Mouse (Mus musculus): ENCODE measurements around the gene Mmachc. TPM values are rescaled to one million over a fixed set of nuclear protein-coding genes. Genes with fewer than 3 reads are reported as not detected.
A peak's percentile ranks its signal among the peaks of the same experiment; 100 is the strongest.

The Mmachc gene
- total and polyA plus RNA-seq, 3 experiments, result 10.0 to 32.1 (median 15.4) TPM

DNA sequence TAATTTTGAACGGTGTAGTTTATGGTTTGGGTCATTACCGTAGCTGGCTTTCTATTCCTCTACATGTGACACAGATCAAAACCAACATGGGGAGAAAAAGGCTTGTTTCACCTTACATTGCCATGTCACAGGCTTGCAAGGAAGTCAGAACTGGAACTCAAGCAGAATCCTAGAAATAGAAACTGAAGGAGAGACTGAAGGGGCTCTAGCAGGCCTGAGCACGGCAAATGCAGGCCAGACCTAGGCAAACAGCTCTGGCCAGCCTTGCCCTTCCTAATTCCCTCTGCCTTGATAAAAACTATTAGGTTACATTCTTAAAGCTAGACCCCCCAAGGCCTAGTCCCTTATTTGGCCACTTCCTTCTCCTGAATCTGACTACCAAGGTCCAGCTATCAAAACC lies 52.5 kb downstream of the Mmachc start:
- H3K27ac ChIP-seq (ENCODE audit: insufficient read depth, low read depth), result no peak overlapping the region
- no peak for TF ChIP-seq MAX (IDR thresholded peaks at IDR 0.05; ENCODE audit: low read length)
- TF ChIP-seq MXI1 (IDR thresholded peaks at IDR 0.05; ENCODE audit: low read depth, low read length), result no peak
- no peak for TF ChIP-seq POLR2A (IDR thresholded peaks at IDR 0.05; ENCODE audit: low read depth, low read length)
- no peak for TF ChIP-seq MAFK (IDR thresholded peaks at IDR 0.05; ENCODE audit: insufficient replicate concordance, low read length)
- TF ChIP-seq JUND (conservative IDR thresholded peaks at IDR 0.05; ENCODE audit: low read depth, low read length), result no peak
- TF ChIP-seq MAZ (IDR thresholded peaks at IDR 0.05; ENCODE audit: low read depth, low read length), result no peak
- no peak for TF ChIP-seq ETS1 (conservative IDR thresholded peaks at IDR 0.05; ENCODE audit: low read depth, low read length)
- TF ChIP-seq MYC (IDR thresholded peaks at IDR 0.05; ENCODE audit: low read depth, low read length), result no peak
- no peak for TF ChIP-seq CHD2 (IDR thresholded peaks at IDR 0.05; ENCODE audit: low read length)
- TF ChIP-seq GABPA (IDR thresholded peaks at IDR 0.05; ENCODE audit: insufficient replicate concordance, low read depth, low read length), result no peak
- no peak for TF ChIP-seq SMC3 (IDR thresholded peaks at IDR 0.05; ENCODE audit: low read depth, low read length)
- TF ChIP-seq ZC3H11A (IDR thresholded peaks at IDR 0.05; ENCODE audit: low read depth, low read length), result no peak
- no peak for TF ChIP-seq BHLHE40 (IDR thresholded peaks at IDR 0.05; ENCODE audit: low read depth, low read length)
- no peak for TF ChIP-seq SIN3A (IDR thresholded peaks at IDR 0.05; ENCODE audit: low read length)
- dilution Hi-C loops (cut with MboI; ENCODE audit: extremely low pct_ligation_motif_present, extremely low pct_unique_long_range_greater_than_20kb, low sequenced_read_pairs), result no loop called here

DNA sequence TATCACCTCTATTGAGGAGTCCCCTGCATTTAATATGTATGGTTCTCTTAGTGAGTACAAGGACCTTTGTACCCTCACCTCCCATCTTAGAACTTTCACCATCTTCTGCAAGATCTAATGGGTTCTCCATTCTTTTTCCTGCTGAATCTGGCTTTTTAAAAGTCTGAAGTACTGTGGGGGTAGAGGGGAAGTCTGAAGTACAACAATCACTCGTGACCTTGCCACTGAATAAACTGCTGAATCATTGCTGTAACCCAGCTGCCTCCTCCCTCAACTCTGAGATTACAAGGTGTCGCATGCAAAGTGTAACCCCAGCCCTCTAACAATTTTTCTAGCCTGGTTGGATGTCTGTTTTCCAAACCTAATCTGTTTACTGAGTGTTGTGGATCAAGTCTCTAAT lies 53.1 kb downstream of the Mmachc start:
- in situ Hi-C loops (cut with MboI; ENCODE audit: low pct_ligation_motif_present, low pct_unique_long_range_greater_than_20kb, low sequenced_read_pairs) (no loop called here), dilution Hi-C loops (cut with MboI; ENCODE audit: extremely low pct_ligation_motif_present, extremely low pct_unique_long_range_greater_than_20kb, low sequenced_read_pairs) (no loop called here)
- no peaks in the 10 kb centered on the region for H3K9me3 ChIP-seq (replicated peaks; ENCODE audit: low read length)
- H3K27me3 ChIP-seq (replicated peaks), result no peaks in the 10 kb centered on the region
- no peak overlapping the region for H3K4me2 ChIP-seq (ENCODE audit: insufficient read depth, low read depth, poor library complexity, severe bottlenecking)
- H3K4me1 ChIP-seq (ENCODE audit: control insufficient read depth in 1 of 2, insufficient read depth in 2 of 2), result peaks cover 3 to 24% of the 10 kb centered on the region in 2 experiments; a peak in 3 of 4 replicates
- H3K27ac ChIP-seq (ENCODE audit: insufficient read depth, low read depth), result no peak overlapping the region
- TF ChIP-seq MXI1 (IDR thresholded peaks at IDR 0.05; ENCODE audit: low read depth, low read length) (no peak), RAD21 (IDR thresholded peaks at IDR 0.05; ENCODE audit: low read depth, low read length) (no peak), CTCF (conservative IDR thresholded peaks at IDR 0.05 in 1 of 2, IDR thresholded peaks at IDR 0.05 in 1 of 2; ENCODE audit: low read depth in 2 of 2, low read length in 2 of 2) (no peak), MAFK (IDR thresholded peaks at IDR 0.05; ENCODE audit: insufficient replicate concordance, low read length) (0 out of 2 replicates have a peak, but pooled peaks have one; percentile 53)
- H3K9ac ChIP-seq (ENCODE audit: insufficient read depth, low read depth), result no peak overlapping the region; the same call in 1 of the 2 replicates
- peaks cover 13% of the 10 kb centered on the region for H3K79me2 ChIP-seq (replicated peaks; ENCODE audit: control insufficient read depth, extremely low read depth, insufficient read depth, poor library complexity, severe bottlenecking)
- peaks cover 0 to under 1% of the 10 kb centered on the region in 2 experiments for H3K36me3 ChIP-seq (replicated peaks in 1 of 2; ENCODE audit: control insufficient read depth in 1 of 2, insufficient read depth in 1 of 2, low read length in 1 of 2)
- no peak overlapping the region for H3K4me3 ChIP-seq (replicated peaks in 1 of 3; ENCODE audit: low read depth in 2 of 3, low read length in 2 of 3, poor library complexity in 1 of 3)
- no peak for DNase-seq (ENCODE audit: extremely low read depth)

More for the DNA sequence above, 52.5 kb downstream of the Mmachc start:
- no peaks in the 10 kb centered on the region for H3K9me3 ChIP-seq (replicated peaks; ENCODE audit: low read length)
- no peak overlapping the region for H3K4me3 ChIP-seq (replicated peaks in 1 of 3; ENCODE audit: low read depth in 2 of 3, low read length in 2 of 3, poor library complexity in 1 of 3)
- 0 out of 2 replicates have a peak overlapping the region, but pooled peaks have one; percentile 11 for H3K9ac ChIP-seq (ENCODE audit: insufficient read depth, low read depth)
- no peak for DNase-seq (ENCODE audit: extremely low read depth)
- in situ Hi-C loops (cut with MboI; ENCODE audit: low pct_ligation_motif_present, low pct_unique_long_range_greater_than_20kb, low sequenced_read_pairs), result no loop called here
- no peak overlapping the region for H3K4me2 ChIP-seq (ENCODE audit: insufficient read depth, low read depth, poor library complexity, severe bottlenecking)
- H3K36me3 ChIP-seq (replicated peaks in 1 of 2; ENCODE audit: control insufficient read depth in 1 of 2, insufficient read depth in 1 of 2, low read length in 1 of 2), result no peaks in the 10 kb centered on the region
- H3K79me2 ChIP-seq (replicated peaks; ENCODE audit: control insufficient read depth, extremely low read depth, insufficient read depth, poor library complexity, severe bottlenecking), result peaks cover 7% of the 10 kb centered on the region
- H3K27me3 ChIP-seq (replicated peaks), result no peaks in the 10 kb centered on the region
- H3K4me1 ChIP-seq (ENCODE audit: control insufficient read depth in 1 of 2, insufficient read depth in 2 of 2), result peaks cover 3 to 24% of the 10 kb centered on the region in 2 experiments; a peak in 3 of 4 replicates

Data from CH12.LX (cell line).